Mouse (Mus musculus) spleen, adult 18-20 months (tissue): Measurements from ENCODE around the gene Cmpk2.
A peak's percentile ranks its signal among the peaks of the same experiment; 100 is the strongest.
"Not testable (repeated sequence)": the region's sequence is repeated elsewhere in the genome, so short reads cannot be mapped to it uniquely, and the experiment has no call there.

Experiments used
- DNase-seq, 2 experiments: peaks; one replicate each; pipeline ENCODE4 v3.0.0; 2022; ENCODE audit warnings: mixed read lengths in 2 of 2

The Cmpk2 gene

GRCm38 (mm10) chr12:26469098-26470041 lies at the start of gene Cmpk2:
Gene Cmpk2, plus strand, starts transcription at chr12:26469204.
- peak; percentile 74 to 79 for DNase-seq

GRCm38 (mm10) chr12:26424841-26425240 lies 44.2 kb upstream of the Cmpk2 start:
- no peak for DNase-seq

DNA sequence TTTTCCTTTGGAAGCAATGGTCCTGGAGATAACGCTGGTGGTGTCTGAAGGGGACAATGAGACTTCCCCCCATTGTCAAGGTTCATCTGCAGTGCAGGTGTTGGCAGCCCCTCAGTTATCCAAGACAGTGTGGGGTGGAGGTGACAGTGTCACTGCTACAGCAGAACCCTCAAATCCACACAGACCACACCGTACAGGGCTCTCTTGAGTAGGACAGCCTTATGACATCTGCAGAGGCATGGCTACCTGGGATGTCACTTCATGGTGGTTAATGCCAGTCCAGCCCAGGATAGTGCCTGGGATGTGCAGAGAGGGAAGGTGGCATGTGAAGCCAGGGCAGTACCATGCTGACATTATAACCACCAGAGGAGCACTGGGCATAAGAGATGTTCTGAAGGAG lies 40.2 kb upstream of the Cmpk2 start:
- not testable (repeated sequence) for DNase-seq

- DNase-seq = no peak
Measured at GRCm38 (mm10) chr12:26436334-26436733, 32.7 kb upstream of the Cmpk2 start.

- DNase-seq = no peak
Measured at GRCm38 (mm10) chr12:26437950-26438349, 31.1 kb upstream of the Cmpk2 start.

- no peak for DNase-seq
Measured at GRCm38 (mm10) chr12:26439366-26439765, 29.6 kb upstream of the Cmpk2 start.

DNA sequence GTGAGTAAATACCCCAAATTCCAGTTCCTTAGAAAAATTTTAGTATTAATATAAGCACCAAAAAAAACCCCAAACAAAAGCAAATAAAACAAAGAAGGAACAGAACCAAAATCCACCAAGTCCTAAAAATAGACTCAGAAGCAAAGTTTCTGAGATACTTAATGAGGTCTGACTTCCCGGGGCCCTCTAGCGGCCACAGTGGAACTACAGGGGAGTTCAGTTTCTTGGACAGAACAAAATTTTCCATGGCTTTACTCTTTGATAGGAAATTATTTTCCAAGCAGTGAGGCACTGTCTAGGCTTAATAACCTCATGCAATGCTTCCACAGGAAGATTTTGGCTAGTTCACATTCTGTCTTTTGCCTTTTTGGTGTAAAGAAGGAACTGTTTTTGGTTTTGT lies 24.9 kb upstream of the Cmpk2 start:
- DNase-seq = peak; percentile 21 to 73

DNA sequence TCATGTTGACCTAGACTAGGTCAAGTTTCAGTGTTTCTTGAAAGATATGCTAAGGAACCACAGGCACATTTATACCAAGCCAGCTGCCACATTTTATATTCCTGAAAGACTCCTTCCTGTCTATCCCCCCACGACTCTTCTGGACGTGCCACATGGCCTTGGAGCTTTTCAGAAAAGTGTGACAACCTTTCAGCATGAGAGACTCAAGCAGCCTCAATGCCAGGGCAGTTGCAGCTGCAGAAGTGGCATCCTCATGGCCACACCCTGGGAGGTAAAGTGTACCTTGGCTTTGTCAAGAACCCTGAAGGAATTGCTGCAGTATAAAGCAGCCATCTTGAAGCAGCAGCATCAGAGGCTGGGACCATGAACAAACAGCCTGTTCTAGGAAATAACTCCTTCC lies 24.5 kb upstream of the Cmpk2 start:
- DNase-seq = no peak

GRCm38 (mm10) chr12:26446377-26447045 lies 22.5 kb upstream of the Cmpk2 start:
- DNase-seq = no peak

DNA sequence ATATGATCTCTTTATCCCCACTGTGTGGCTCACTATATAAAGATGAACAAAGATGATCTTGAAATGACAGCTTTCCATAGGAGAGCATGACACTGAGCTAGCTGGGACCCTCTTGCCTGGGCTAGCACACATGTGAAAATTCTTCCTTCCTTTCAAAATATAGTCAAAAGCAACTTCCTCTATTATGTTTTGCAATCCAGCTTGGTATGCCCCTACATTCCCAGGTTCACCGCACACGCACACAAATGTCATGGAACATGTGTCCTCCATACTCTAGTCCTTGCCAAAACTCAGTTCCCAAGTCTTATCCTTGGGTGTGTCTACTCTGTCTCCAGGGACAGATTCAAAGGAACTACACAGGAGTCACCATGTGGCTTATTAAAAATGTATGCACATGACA lies 19.5 kb upstream of the Cmpk2 start:
- DNase-seq = no peak

- DNase-seq = no peak
Measured at GRCm38 (mm10) chr12:26451150-26451549, 17.9 kb upstream of the Cmpk2 start.

DNA sequence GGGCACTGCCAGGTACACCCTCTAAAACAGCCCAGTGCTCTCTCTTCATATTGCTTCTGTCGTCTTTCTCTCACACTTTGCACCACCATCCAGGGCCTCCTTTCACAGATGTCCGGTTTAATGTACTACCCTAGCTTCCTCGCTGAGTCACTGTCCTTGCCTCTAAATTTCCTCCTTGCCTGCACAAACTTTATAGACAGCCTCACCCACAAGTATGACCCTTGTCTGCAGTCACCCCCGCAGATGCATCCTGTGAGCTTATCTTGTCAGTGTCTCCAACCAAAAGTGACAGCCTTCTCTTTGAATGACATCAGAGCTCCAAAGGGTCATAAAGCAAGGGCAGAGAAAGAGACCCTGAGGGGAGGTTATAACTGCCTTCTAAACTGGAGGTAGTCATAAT lies 16.1 kb upstream of the Cmpk2 start:
- DNase-seq = no peak

DNA sequence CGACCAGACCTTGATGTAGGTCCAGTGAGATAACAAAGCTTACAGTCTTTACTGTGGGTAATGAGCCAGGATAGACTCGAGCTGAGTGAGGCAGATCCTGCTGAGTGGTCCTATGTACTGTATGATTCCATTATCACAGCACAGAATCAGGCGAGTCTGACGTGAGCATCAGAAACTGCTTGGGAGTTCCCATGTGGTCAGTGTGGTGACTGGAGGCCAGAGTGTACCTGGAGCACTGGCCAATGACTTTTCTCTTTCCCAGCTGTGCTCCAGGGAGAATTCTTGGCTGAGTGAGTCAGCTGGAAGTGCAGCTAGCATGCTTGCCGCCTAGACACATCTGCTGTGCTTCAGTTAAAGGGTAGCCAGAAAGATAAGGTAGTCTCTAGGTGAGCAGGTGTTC lies 14.3 kb upstream of the Cmpk2 start:
- DNase-seq = no peak

GRCm38 (mm10) chr12:26456028-26456698 lies 12.8 kb upstream of the Cmpk2 start, which contains the start of gene Rsad2:
Gene Rsad2, minus strand, starts transcription at chr12:26456452.
- DNase-seq = peak; percentile 66 to 71

GRCm38 (mm10) chr12:26460091-26460490 lies 8.9 kb upstream of the Cmpk2 start:
- no peak for DNase-seq

GRCm38 (mm10) chr12:26465600-26465999 lies 3.4 kb upstream of the Cmpk2 start:
- DNase-seq = no peak

DNA sequence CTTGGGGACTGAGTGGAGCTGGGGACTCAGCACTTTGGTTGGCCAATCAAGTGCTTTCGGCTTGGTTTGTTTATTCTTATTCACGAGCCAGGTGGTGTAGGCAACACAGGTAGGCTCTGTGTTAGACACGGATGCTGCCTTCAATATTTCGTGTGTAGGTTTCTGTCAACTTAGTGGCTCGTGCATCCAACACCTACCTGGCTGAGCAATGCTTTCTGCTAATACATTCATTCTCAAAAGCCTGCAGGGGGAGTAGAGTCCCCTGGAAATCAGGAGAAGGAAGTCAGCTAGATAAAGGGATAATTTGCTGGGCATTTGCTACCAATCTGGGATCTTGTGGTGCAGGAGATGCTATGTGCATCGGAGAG lies 1.0 kb downstream of the Cmpk2 start:
- DNase-seq = no peak

GRCm38 (mm10) chr12:26471376-26471775 lies 2.4 kb downstream of the Cmpk2 start:
- no peak for DNase-seq

GRCm38 (mm10) chr12:26472770-26473481 lies 3.9 kb downstream of the Cmpk2 start:
- DNase-seq = no peak

DNA sequence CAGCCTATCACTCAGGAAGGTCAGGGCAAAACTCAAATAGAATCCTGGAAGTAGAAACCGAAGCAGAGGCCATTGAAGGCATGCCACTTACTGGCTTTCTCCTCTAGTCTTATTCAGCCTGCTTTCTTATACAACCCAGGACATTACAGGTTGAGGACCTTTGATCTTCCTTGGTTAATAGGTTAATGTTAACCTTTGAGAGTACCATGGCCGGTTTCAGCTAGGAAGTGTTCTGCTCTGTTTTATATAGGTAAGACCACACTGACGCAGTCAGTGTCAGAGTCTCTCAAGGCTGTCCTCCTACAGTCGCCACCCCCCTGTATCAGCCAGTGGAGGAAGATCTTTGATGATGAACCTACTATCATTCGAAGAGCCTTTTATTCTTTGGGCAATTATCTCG lies 4.7 kb downstream of the Cmpk2 start:
- DNase-seq = no peak

DNA sequence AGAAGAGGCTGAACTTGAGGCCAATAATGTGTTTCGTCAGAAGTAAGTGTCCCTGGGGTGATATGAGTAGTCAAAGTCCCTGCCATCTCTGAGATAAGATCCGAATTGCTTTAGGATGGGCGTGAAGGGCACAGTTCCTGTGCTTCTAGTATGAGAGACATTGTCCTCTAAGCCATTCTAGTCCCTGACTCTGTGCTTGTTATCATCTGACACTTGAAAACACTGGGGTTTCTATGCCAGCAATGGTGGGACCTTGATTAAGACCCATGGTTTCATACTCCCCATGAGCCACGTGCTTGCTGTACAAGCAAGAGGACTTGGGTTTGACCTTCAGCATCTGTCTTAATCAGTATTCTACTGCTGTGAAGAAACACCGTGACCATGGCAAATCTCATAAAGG lies 8.2 kb downstream of the Cmpk2 start:
- no peak for DNase-seq

- DNase-seq = no peak
Measured at GRCm38 (mm10) chr12:26478196-26479004, 9.4 kb downstream of the Cmpk2 start.
